Mouse (Mus musculus): ENCODE results near the gene Lrfn2.
A peak's percentile ranks its signal among the peaks of the same experiment; 100 is the strongest.

The Lrfn2 gene

GRCm38 (mm10) chr17:48931621-48932405, at the start of gene Lrfn2:
TSS of gene Lrfn2 (plus strand) at chr17:48932379.
- DNase-seq (ENCODE audit: low spot score in 2 of 2) = peak; percentile 13 to 25

GRCm38 (mm10) chr17:48887472-48888385, 44.5 kb upstream of the Lrfn2 start:
- DNase-seq (ENCODE audit: low spot score in 2 of 2) = no peak

- DNase-seq (ENCODE audit: low spot score in 2 of 2) = no peak
Observed at GRCm38 (mm10) chr17:48905286-48906040, 26.7 kb upstream of the Lrfn2 start.

- DNase-seq (ENCODE audit: low spot score in 2 of 2) = no peak
Observed at GRCm38 (mm10) chr17:48913437-48913836, 18.7 kb upstream of the Lrfn2 start.

GRCm38 (mm10) chr17:48917411-48917810, 14.8 kb upstream of the Lrfn2 start:
- no peak for DNase-seq (ENCODE audit: low spot score in 2 of 2)

- DNase-seq (ENCODE audit: low spot score in 2 of 2) = no peak
Observed at GRCm38 (mm10) chr17:48918458-48918857, 13.7 kb upstream of the Lrfn2 start.

GRCm38 (mm10) chr17:48922905-48923304, 9.3 kb upstream of the Lrfn2 start:
- DNase-seq (ENCODE audit: low spot score in 2 of 2) = no peak

GRCm38 (mm10) chr17:48925426-48925825, 6.8 kb upstream of the Lrfn2 start:
- DNase-seq (ENCODE audit: low spot score in 2 of 2) = no peak

- no peak for DNase-seq (ENCODE audit: low spot score in 2 of 2)
Observed at GRCm38 (mm10) chr17:48930994-48931393, 1.2 kb upstream of the Lrfn2 start.

- no peak for DNase-seq (ENCODE audit: low spot score in 2 of 2)
Observed at GRCm38 (mm10) chr17:48932406-48932906, 277 bp downstream of the Lrfn2 start.

GRCm38 (mm10) chr17:48932916-48933315, 737 bp downstream of the Lrfn2 start:
- no peak for DNase-seq (ENCODE audit: low spot score in 2 of 2)

GRCm38 (mm10) chr17:48935201-48935600, 3.0 kb downstream of the Lrfn2 start:
- DNase-seq (ENCODE audit: low spot score in 2 of 2) = no peak

- DNase-seq (ENCODE audit: low spot score in 2 of 2) = no peak
Observed at GRCm38 (mm10) chr17:48936445-48937141, 4.4 kb downstream of the Lrfn2 start.

GRCm38 (mm10) chr17:48938711-48939220, 6.6 kb downstream of the Lrfn2 start:
- no peak for DNase-seq (ENCODE audit: low spot score in 2 of 2)

- no peak for DNase-seq (ENCODE audit: low spot score in 2 of 2)
Observed at GRCm38 (mm10) chr17:48946315-48946714, 14.1 kb downstream of the Lrfn2 start.

- DNase-seq (ENCODE audit: low spot score in 2 of 2) = no peak
Observed at GRCm38 (mm10) chr17:48946765-48947164, 14.6 kb downstream of the Lrfn2 start.

- no peak for DNase-seq (ENCODE audit: low spot score in 2 of 2)
Observed at GRCm38 (mm10) chr17:48951250-48951649, 19.1 kb downstream of the Lrfn2 start.

GRCm38 (mm10) chr17:48956033-48956631, 24.0 kb downstream of the Lrfn2 start:
- DNase-seq (ENCODE audit: low spot score in 2 of 2) = no peak

GRCm38 (mm10) chr17:48960161-48960698, 28.1 kb downstream of the Lrfn2 start:
- no peak for DNase-seq (ENCODE audit: low spot score in 2 of 2)

GRCm38 (mm10) chr17:48962646-48963045, 30.5 kb downstream of the Lrfn2 start:
- no peak for DNase-seq (ENCODE audit: low spot score in 2 of 2)
